Mouse (Mus musculus): ENCODE results near the gene Abcc8.

DNA sequence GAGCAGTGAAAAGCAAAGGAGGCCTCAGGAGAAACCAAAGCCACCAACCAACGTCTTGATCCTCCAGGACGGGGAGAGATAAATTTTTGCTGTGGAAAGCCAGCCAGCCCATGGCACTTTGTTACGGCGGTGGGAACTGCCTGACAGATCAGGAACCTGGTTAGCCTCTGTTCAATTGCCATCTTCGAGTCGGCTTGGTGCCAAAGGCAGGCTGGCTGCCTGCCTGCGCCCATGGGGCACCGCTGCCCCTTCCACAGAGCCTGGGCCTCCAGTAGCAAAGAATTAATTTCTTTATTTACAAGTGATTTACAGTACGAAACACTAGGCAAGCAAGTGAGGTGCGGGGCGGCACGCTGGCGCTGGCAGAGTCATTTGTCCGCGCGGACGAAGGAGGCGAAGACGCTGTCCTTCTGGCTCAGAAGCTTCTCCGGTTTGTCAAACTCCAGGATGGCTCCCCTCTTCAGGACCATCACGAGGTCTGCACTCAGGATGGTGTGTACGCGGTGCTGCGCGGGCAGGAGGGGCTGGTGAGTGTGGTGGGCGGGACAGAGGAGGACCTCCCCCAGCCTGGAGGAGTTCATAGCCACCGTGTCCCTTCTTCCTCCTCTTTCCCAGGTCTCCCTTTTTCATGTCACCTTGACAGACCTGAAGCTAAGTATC is 75.4 kb downstream of the Abcc8 start:
- TF ChIP-seq CTCF (IDR thresholded peaks at IDR 0.05; ENCODE audit: low read depth), result no peak
- TF ChIP-seq EP300 (IDR thresholded peaks at IDR 0.05; ENCODE audit: low read depth), result no peak
